Mouse (Mus musculus) liver, embryonic 13.5 days (tissue): ENCODE results near the gene Prmt7. TPM values are rescaled to one million over a fixed set of nuclear protein-coding genes. Genes with fewer than 3 reads are reported as not detected.

Source experiments
- ATAC-seq: fragments of 200-750 bp; cut with Nextera tagmentation; 2 replicates; pipeline ENCODE4 v1.8.0; 2017; ENCODE audit warnings: low read depth, mild to moderate bottlenecking, moderate number of reproducible peaks, moderate library complexity
- DNase-seq: peaks from one replicate; pipeline ENCODE4 v3.0.0; 2022
- H3K27ac ChIP-seq: fragments of 300-500 bp; sonication (generic); 2 replicates; pipeline ENCODE4 v1.5.1; 2015; ENCODE audit warnings: moderate library complexity, mild to moderate bottlenecking, inconsistent platforms
- H3K27me3 ChIP-seq: fragments of 300-500 bp; sonication (generic); 2 replicates; pipeline ENCODE4 v1.6.1; 2015; ENCODE audit warnings: mild to moderate bottlenecking, inconsistent platforms
- H3K36me3 ChIP-seq: fragments of 300-500 bp; sonication (generic); 2 replicates; pipeline ENCODE4 v1.6.1; 2015; ENCODE audit warnings: mild to moderate bottlenecking, inconsistent platforms
- H3K4me1 ChIP-seq: fragments of 300-500 bp; sonication (generic); replicated peaks from 2 replicates; pipeline ENCODE4 v1.6.1; 2015; ENCODE audit warnings: inconsistent platforms
- H3K4me2 ChIP-seq: fragments of 300-500 bp; sonication (generic); 2 replicates; pipeline ENCODE4 v1.6.1; 2015; ENCODE audit warnings: inconsistent platforms, mild to moderate bottlenecking, moderate library complexity
- H3K4me3 ChIP-seq: fragments of 300-500 bp; sonication (generic); replicated peaks from 2 replicates; pipeline ENCODE4 v1.5.1; 2015; ENCODE audit warnings: mild to moderate bottlenecking, inconsistent platforms
- H3K9ac ChIP-seq: fragments of 300-500 bp; sonication (generic); 2 replicates; pipeline ENCODE4 v1.6.1; 2015; ENCODE audit warnings: mild to moderate bottlenecking, inconsistent platforms
- H3K9me3 ChIP-seq: fragments of 300-500 bp; sonication (generic); replicated peaks from 2 replicates; pipeline ENCODE4 v1.6.1; 2016; ENCODE audit warnings: inconsistent platforms
- WGBS: fragments of 180-500 bp; shearing (Covaris S2); methylation state at CpG from one replicate; pipeline ENCODE4 v1.1.7; 2015; ENCODE audit not compliant: insufficient replicate concordance; 5-methylcytosine and 5-hydroxymethylcytosine counted together
- polyA plus RNA-seq: library from polyadenylated mRNA; unstranded; fragments of >200 nt; fragmentation: Nextera tagmentation; extraction: Ambion mirVana; gene quantifications from 2 replicates; pipeline ENCODE4 v1.2.1, GENCODE M21; 2015

Gene Prmt7
- polyA plus RNA-seq, 1 experiment from 2014 or later: 31.3 TPM

DNA sequence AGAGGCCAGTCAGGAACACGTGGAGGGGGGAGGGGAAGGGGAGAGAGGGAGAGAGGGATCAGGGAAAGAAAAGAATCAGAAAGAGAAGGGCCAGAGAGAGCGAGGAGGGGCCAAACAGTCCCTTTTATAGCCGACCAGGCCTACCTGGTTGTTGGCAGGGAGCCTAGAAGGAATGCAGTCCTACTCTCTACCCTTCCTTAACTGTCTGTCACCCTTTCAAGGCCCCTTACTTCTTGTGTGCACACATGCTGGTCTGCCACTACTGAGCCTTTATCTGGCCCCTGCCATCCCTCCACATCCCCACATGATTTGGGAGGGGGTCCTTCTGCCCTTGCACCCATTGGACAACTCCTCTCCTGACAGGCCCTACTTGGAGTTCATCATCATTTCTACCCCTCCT, 78.0 kb downstream of the Prmt7 start:
- H3K9ac ChIP-seq: no peak overlapping the region
- H3K27ac ChIP-seq: no peak overlapping the region
- no peak overlapping the region for H3K4me3 ChIP-seq
- no peaks in the 10 kb centered on the region for H3K36me3 ChIP-seq
- H3K27me3 ChIP-seq: no peaks in the 10 kb centered on the region
- H3K4me2 ChIP-seq: no peak overlapping the region
- ATAC-seq (peak; percentile 36; the same call in 1 of the 2 replicates), DNase-seq (no peak)
- no peaks in the 10 kb centered on the region for H3K9me3 ChIP-seq
- 37% methylated on average over 2 of the region's 3 CpGs for WGBS
- H3K4me1 ChIP-seq: no peaks in the 10 kb centered on the region; the same call in 1 of the 2 replicates

DNA sequence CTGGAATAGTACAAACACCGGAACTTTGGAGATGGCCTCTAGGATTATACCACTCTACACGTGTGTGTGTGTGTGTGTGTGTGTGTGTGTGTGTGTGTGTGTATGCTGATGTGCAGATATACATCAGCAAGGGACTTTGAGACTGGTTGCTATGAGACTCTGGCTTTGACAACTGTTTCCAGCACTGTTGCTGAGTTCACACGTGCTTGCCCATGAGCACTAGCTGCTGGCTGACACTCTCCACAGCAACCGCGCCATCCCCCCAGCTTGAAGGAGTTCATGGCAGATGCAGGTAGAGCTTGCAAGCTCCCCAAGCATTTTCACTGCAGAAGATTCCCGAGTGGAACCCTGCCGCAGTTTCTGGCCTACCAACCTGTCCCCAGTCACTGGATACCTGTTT, 78.7 kb downstream of the Prmt7 start:
- H3K4me1 ChIP-seq: no peaks in the 10 kb centered on the region; the same call in 1 of the 2 replicates
- no peak overlapping the region for H3K4me2 ChIP-seq
- no peaks in the 10 kb centered on the region for H3K27me3 ChIP-seq
- H3K27ac ChIP-seq: no peak overlapping the region
- no peak overlapping the region for H3K9ac ChIP-seq
- no peak overlapping the region for H3K4me3 ChIP-seq
- H3K36me3 ChIP-seq: no peaks in the 10 kb centered on the region
- WGBS: 53% methylated on average over 7 of the region's 7 CpGs
- DNase-seq: no peak
- no peaks in the 10 kb centered on the region for H3K9me3 ChIP-seq
- no peak for ATAC-seq

DNA sequence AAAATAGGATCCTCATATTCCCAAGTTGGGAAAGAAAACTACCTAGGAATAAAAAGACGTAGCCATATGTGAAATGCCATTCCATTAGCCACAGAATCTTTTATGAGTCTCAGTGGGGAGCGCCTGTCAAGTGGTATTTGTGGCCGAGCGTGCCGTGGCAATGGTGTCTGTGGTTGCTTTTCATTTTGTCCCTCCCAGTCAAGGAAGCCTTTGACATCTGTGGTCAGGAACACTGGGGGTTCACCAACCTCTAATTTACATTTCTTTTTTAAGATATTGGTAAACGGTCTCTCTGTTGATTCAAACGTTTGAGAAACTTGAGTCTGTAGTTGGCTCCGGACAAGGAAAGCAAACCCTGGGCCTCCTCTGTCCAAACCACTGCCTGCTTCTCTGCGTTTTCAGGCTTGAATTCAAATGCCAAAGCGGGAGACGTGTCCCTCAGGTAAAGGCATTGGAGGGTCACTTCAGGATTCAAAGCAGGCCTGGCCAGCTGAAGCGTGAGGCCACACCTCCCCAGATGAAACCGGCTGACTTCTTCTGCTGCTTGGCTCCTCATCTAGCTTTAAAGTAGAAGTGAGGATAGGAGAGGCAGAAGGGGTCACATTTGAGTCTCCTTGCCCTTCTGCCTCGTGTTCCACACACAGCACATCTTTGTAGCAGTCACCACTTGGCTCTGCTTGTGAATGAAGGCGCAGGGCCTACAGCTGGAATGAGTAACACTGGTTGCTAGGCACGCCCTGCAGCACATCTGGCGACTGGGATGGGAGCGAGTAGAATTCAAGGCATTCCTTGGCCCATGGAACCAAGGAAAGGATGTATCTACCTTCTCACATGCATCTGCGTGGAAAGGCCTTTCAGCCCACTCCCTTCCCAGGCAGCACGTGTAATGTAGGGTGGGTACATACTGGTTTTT, 82.0 kb downstream of the Prmt7 start:
- H3K9me3 ChIP-seq: no peaks in the 10 kb centered on the region
- no peak overlapping the region for H3K9ac ChIP-seq
- DNase-seq (no peak), ATAC-seq (no peak)
- no peak overlapping the region for H3K4me3 ChIP-seq
- WGBS: 39% methylated on average over 20 of the region's 20 CpGs
- no peaks in the 10 kb centered on the region for H3K36me3 ChIP-seq
- H3K27ac ChIP-seq: no peak overlapping the region
- no peak overlapping the region for H3K4me2 ChIP-seq
- no peaks in the 10 kb centered on the region for H3K27me3 ChIP-seq
- no peaks in the 10 kb centered on the region; the same call in 1 of the 2 replicates for H3K4me1 ChIP-seq

DNA sequence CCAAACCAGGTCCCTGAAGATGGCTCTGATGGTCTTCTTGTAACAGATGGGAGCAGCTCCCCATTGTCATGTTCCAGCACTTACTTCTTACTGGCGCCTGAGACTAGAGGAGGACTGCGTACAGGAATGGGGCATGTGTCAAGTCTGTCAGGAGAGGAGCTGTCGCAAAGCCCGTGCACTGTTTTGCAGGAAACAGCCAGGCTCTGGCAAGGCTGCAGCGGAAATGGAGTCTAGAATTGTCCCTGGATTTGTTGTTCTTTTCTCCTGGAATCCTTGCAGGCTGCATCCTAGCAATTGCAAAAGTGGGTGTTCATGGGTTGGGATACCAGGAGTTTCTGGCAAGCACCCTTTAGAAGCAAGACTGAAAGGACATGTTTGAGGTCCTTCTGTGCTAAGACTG, 87.5 kb downstream of the Prmt7 start:
- H3K4me3 ChIP-seq: no peak overlapping the region
- no peaks in the 10 kb centered on the region for H3K4me1 ChIP-seq
- H3K9me3 ChIP-seq: no peaks in the 10 kb centered on the region
- H3K27ac ChIP-seq: no peak overlapping the region
- no peaks in the 10 kb centered on the region for H3K27me3 ChIP-seq
- H3K36me3 ChIP-seq: no peaks in the 10 kb centered on the region
- DNase-seq: no peak
- no peak overlapping the region for H3K4me2 ChIP-seq
- 49% methylated on average over 5 of the region's 5 CpGs for WGBS
- H3K9ac ChIP-seq: no peak overlapping the region
- ATAC-seq: no peak

DNA sequence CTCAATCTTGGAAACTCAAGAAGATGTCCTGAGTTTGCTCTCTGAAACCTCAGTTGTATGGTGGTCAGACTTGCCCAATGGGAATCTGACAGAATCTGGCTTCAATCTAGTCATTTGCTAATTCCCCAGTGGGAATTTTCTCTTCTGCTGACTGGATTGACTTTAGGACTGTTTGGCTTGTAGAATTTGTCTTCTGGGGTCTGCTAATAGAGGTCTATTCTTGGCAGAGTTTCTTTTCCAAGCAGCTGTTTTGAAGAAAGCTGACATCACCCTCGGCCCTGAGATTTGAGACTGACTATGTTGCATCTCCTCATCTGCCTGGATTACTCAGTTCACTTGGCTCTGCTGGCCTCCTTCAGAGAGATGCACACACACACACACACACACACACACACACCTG, 88.1 kb downstream of the Prmt7 start:
- DNase-seq: no peak
- Histone ChIP-seq H3K9me3 (no peaks in the 10 kb centered on the region), H3K36me3 (no peaks in the 10 kb centered on the region), H3K27me3 (no peaks in the 10 kb centered on the region), H3K4me2 (no peak overlapping the region), H3K9ac (no peak overlapping the region), H3K4me1 (no peaks in the 10 kb centered on the region), H3K4me3 (no peak overlapping the region), H3K27ac (no peak overlapping the region)
- ATAC-seq: no peak
- 52% methylated on average over 1 of the region's 1 CpGs for WGBS

DNA sequence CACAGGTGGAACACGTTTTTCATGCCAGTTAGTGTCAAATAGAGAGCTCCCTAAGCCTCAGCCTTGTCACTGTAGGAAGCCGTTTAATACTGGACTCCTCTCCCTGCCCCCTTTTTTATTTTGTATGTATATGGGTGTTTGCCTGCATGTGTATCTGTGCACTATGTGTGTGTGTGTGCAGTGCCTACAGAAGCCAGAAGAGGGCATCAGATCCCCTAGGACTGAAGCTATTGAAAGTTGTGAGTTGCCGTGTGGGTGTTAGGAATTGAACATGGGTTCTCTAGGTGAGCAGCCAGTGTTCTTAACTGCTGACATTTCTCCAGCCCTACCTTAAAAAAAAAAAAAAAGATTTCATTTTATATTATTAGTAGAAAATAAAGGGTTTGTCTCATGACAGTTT, 89.0 kb downstream of the Prmt7 start:
- no peaks in the 10 kb centered on the region for H3K9me3 ChIP-seq
- no peaks in the 10 kb centered on the region for H3K36me3 ChIP-seq
- no peak overlapping the region for H3K9ac ChIP-seq
- peaks cover 7% of the 10 kb centered on the region; the same call in 1 of the 2 replicates for H3K4me1 ChIP-seq
- WGBS: 66% methylated on average over 3 of the region's 3 CpGs
- ATAC-seq (no peak), DNase-seq (no peak)
- H3K4me2 ChIP-seq: no peak overlapping the region
- H3K27me3 ChIP-seq: no peaks in the 10 kb centered on the region
- H3K27ac ChIP-seq: no peak overlapping the region
- no peak overlapping the region for H3K4me3 ChIP-seq

DNA sequence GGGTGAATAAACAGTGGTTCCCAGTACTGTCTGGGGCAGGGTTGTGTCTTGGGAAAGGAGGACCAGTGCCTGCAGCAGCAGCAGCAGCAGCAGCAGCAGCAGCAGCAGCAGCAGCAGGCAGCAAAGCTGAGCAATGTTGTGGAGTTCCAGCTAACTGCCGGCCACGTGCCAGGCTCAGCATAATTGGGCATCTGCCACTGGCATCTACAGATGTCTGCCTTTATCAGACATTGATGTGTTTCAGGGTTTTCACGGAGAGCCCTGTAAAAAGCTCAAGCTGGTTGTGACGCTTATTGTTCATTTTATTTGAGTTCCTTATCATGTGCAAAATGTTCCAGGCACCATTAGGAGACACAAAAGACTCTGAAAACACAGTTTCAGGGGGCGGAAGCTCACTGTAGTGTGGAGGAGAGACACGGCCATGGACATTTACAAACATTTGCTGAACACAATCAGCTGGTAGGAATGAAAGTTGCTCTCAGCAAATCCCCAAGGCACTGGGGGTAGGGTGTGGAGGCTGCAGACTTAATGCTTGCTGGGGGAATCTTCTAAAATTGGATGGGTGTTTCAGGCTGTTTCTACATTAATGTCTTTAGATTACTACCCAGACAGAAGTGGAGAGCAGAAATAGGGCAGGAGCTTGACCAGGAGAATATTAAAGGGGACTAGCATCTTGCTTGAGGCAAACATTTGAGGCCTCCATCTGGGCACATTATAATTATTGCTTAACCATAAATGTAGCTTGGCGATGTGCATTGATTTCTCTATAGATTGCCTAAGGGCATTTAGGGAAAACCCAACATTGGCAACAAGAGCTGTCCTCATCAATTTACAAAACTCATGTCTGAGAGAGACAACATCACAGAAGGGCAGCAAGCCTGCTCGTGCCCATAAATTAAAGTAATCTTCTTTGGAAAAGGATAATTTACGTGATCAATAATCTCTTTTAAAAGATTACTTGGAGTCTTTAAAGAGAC, 90.3 kb downstream of the Prmt7 start:
- Histone ChIP-seq H3K9me3 (no peaks in the 10 kb centered on the region), H3K4me3 (no peak overlapping the region), H3K27me3 (no peaks in the 10 kb centered on the region), H3K4me2 (no peak overlapping the region), H3K9ac (no peak overlapping the region), H3K36me3 (no peaks in the 10 kb centered on the region), H3K27ac (no peak overlapping the region), H3K4me1 (peaks cover 7% of the 10 kb centered on the region; the same call in 1 of the 2 replicates)
- ATAC-seq: no peak
- no peak for DNase-seq
- 60% methylated on average over 9 of the region's 9 CpGs for WGBS

Other genes starting within 250 kb of the Prmt7 start
- 12.6 and 13.1 TPM in 2 replicates for gene Slc12a4, start 244.8 kb upstream of the Prmt7 start, polyA plus RNA-seq
- not detected in 2 replicates for gene Dpep3, start 231.5 kb upstream of the Prmt7 start, polyA plus RNA-seq
- gene Dus2, start 219.6 kb upstream of the Prmt7 start, polyA plus RNA-seq: 13.3 and 14.4 TPM in 2 replicates
- not detected in 2 replicates for gene Dpep2nb, start 205.0 kb upstream of the Prmt7 start, polyA plus RNA-seq
- gene Ddx28, start 199.1 kb upstream of the Prmt7 start, polyA plus RNA-seq: 12.9 and 13.2 TPM in 2 replicates
- gene Nfatc3, start 152.1 kb upstream of the Prmt7 start, polyA plus RNA-seq: 3.3 and 3.8 TPM in 2 replicates
- 6.2 and 7.7 TPM in 2 replicates for gene Esrp2, start 74.0 kb upstream of the Prmt7 start, polyA plus RNA-seq
- 6.9 and 8.3 TPM in 2 replicates for gene Pla2g15, start 60.5 kb upstream of the Prmt7 start, polyA plus RNA-seq
- 10.5 and 14.0 TPM in 2 replicates for gene Slc7a6, start 42.1 kb upstream of the Prmt7 start, polyA plus RNA-seq
- gene Slc7a6os, start within 50 bp of the Prmt7 start, polyA plus RNA-seq: 15.5 and 16.5 TPM in 2 replicates
- gene Smpd3, start 127.1 kb downstream of the Prmt7 start, polyA plus RNA-seq: 0.35 and 0.67 TPM in 2 replicates
- gene Zfp90, start 204.4 kb downstream of the Prmt7 start, polyA plus RNA-seq: 2.6 and 3.0 TPM in 2 replicates